Mouse (Mus musculus) G1E-ER4 (cell line): ENCODE data around the gene Olfr344. TPM values are rescaled to one million over a fixed set of nuclear protein-coding genes. Genes with fewer than 3 reads are reported as not detected.

ENCODE experiments used
- GATA1 ChIP-seq: IDR thresholded peaks from one replicate; pipeline ENCODE4 v1.8.0; 2012; ENCODE audit warnings: low read length, inconsistent platforms
- polyA plus RNA-seq: library from polyadenylated mRNA; stranded (reverse); fragments of >175 nt; gene quantifications from 2 replicates; pipeline ENCODE4 v1.2.3, GENCODE M21; 2012

The Olfr344 gene
- not detected in 2 replicates for polyA plus RNA-seq

GRCm38 (mm10) chr2:36566362-36566761 lies at the start of gene Olfr344:
Olfr344 (plus strand) TSS chr2:36566662.
- no peak for TF ChIP-seq GATA1

GRCm38 (mm10) chr2:36524698-36525097 lies 41.8 kb upstream of the Olfr344 start, which contains the start of gene Olfr342:
Olfr342 (plus strand) TSS chr2:36524998.
- no peak for TF ChIP-seq GATA1

DNA sequence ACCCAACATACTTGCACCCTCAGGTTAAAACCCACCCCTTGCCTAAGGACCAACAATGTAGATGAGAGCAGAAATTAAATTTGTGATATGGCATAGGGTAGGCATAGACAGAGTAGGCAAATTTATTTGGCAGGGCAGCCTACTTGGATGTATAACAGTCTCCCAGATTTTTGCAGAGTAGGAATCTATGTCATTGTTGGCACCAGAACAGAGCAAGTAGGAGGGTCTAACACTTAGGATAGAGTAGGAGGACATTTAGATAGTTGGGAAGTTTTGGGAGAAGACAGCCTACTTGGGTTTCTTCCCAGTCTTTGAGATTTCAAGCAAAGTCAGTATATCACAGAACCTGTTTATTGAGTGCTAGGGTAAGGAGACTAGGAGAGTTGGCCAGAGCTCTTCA lies 1.3 kb upstream of the Olfr344 start:
- no peak for TF ChIP-seq GATA1

GRCm38 (mm10) chr2:36567022-36567421 lies 560 bp downstream of the Olfr344 start:
- TF ChIP-seq GATA1: no peak

DNA sequence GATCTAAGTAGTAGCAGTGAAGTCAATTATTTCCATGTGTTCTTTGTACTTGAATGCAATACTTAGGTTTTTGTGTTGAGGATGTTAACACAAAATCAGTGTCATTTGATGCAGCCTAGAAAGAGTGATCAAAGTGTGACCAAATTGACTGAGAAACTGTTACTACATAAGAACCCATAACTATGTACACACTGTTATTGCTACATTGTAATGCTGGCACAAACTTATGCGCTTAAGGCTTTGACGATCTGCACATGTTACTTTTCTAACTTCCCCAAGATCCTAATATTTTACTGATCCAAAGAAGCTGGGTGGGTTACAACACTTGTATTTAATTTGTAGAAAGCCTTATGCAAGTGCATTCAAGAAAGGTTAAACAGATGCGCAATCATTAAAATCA lies 1.4 kb downstream of the Olfr344 start:
- TF ChIP-seq GATA1: no peak

Other genes starting within 250 kb of the Olfr344 start
- not detected in 2 replicates for gene Olfr338, start 193.1 kb upstream of the Olfr344 start, polyA plus RNA-seq
- gene Olfr339, start 147.7 kb upstream of the Olfr344 start, polyA plus RNA-seq: not detected in 2 replicates
- not detected in 2 replicates for gene Olfr340, start 114.1 kb upstream of the Olfr344 start, polyA plus RNA-seq
- not detected in 2 replicates for gene Olfr341, start 84.2 kb upstream of the Olfr344 start, polyA plus RNA-seq
- not detected in 2 replicates for gene Olfr342, start 41.7 kb upstream of the Olfr344 start, polyA plus RNA-seq
- gene Olfr345, start 73.4 kb downstream of the Olfr344 start, polyA plus RNA-seq: not detected in 2 replicates
- gene Olfr346, start 119.1 kb downstream of the Olfr344 start, polyA plus RNA-seq: not detected in 2 replicates
- not detected in 2 replicates for gene Olfr347, start 165.2 kb downstream of the Olfr344 start, polyA plus RNA-seq
- gene Olfr348, start 217.6 kb downstream of the Olfr344 start, polyA plus RNA-seq: not detected in 2 replicates
- gene Olfr50, start 223.9 kb downstream of the Olfr344 start, polyA plus RNA-seq: not detected in 2 replicates